Mouse (Mus musculus) hindbrain, embryonic 14.5 days (tissue): ENCODE measurements around the gene St6galnac5. TPM values are rescaled to one million over a fixed set of nuclear protein-coding genes. Genes with fewer than 3 reads are reported as not detected.

Experiments used
- ATAC-seq: fragments of 200-750 bp; cut with Nextera tagmentation; 2 replicates; pipeline ENCODE4 v1.8.0; 2017; ENCODE audit warnings: moderate number of reproducible peaks, mild to moderate bottlenecking, moderate TSS enrichment, moderate library complexity; ENCODE audit not compliant: low FRiP score
- DNase-seq: peaks from one replicate; pipeline ENCODE4 v3.0.0-alpha.2; 2015; ENCODE audit warnings: low spot score
- H3K27ac ChIP-seq: fragments of 300-500 bp; sonication (generic); 2 replicates; pipeline ENCODE4 v1.5.1; 2014; ENCODE audit warnings: mild to moderate bottlenecking, moderate library complexity
- H3K27me3 ChIP-seq: fragments of 300-500 bp; sonication (generic); 2 replicates; pipeline ENCODE4 v1.6.1; 2014; ENCODE audit warnings: mild to moderate bottlenecking, low read length, mixed read lengths; ENCODE audit not compliant: control insufficient read depth, insufficient read depth
- H3K36me3 ChIP-seq: fragments of 300-500 bp; sonication (generic); replicated peaks from 2 replicates; pipeline ENCODE4 v1.6.1; 2014; ENCODE audit not compliant: control insufficient read depth, insufficient read depth
- H3K4me1 ChIP-seq: fragments of 300-500 bp; sonication (generic); replicated peaks from 2 replicates; pipeline ENCODE4 v1.6.1; 2014; ENCODE audit warnings: antibody characterized with exemption, low read length, mixed read lengths; ENCODE audit not compliant: control insufficient read depth, insufficient read depth
- H3K4me2 ChIP-seq: fragments of 300-500 bp; sonication (generic); replicated peaks from 2 replicates; pipeline ENCODE4 v1.6.1; 2014; ENCODE audit warnings: mild to moderate bottlenecking, moderate library complexity
- H3K4me3 ChIP-seq: fragments of 300-500 bp; sonication (generic); replicated peaks from 2 replicates; pipeline ENCODE4 v1.5.1; 2014; ENCODE audit warnings: mild to moderate bottlenecking, low read length
- H3K9ac ChIP-seq: fragments of 300-500 bp; sonication (generic); 2 replicates; pipeline ENCODE4 v1.6.1; 2014
- H3K9me3 ChIP-seq: fragments of 300-500 bp; sonication (generic); 2 replicates; pipeline ENCODE4 v1.6.1; 2016; ENCODE audit warnings: low read length; ENCODE audit not compliant: control insufficient read depth
- WGBS: fragments of 180-500 bp; shearing (Covaris S2); extraction: QIAGEN DNeasy Blood & Tissue Kit; methylation state at CpG from one replicate; pipeline ENCODE4 v1.1.7; 2014; 5-methylcytosine and 5-hydroxymethylcytosine counted together
- polyA plus RNA-seq: library from polyadenylated mRNA; unstranded; fragments of >200 nt; fragmentation: Nextera tagmentation; extraction: Ambion mirVana; gene quantifications from 2 replicates; pipeline ENCODE4 v1.2.1, GENCODE M21; 2014

St6galnac5 gene
- polyA plus RNA-seq, 1 experiment from 2014 or later, result 17.5 TPM

DNA sequence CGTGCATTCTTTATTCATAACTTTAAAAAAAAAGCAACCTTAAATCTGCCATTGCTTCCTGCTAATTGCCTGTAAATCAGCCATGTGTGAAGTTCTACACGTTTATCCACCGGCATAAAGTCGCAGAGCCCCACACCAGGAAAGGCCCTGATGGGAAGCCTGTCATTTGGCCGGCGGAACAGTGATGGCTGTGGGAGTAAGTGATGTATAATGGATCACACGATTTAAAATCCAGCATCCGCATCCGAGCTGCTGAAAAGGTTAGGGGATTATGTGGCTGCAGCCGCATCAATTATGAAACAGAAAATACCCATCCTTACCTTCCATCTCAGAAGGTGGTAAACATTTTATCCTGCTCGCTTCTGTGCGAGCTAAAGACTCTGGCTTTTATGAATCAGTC is 110.0 kb downstream of the St6galnac5 start:
- DNase-seq, result no peak
- 44% methylated on average over 12 of the region's 12 CpGs for WGBS
- Histone ChIP-seq H3K27ac (peak overlapping the region; percentile 16; the same call in 1 of the 2 replicates), H3K4me2 (no peak overlapping the region), H3K4me3 (no peak overlapping the region), H3K27me3 (no peaks in the 10 kb centered on the region), H3K9me3 (no peaks in the 10 kb centered on the region), H3K36me3 (no peaks in the 10 kb centered on the region), H3K9ac (no peak overlapping the region), H3K4me1 (peaks cover 28% of the 10 kb centered on the region)
- ATAC-seq, result no peak

DNA sequence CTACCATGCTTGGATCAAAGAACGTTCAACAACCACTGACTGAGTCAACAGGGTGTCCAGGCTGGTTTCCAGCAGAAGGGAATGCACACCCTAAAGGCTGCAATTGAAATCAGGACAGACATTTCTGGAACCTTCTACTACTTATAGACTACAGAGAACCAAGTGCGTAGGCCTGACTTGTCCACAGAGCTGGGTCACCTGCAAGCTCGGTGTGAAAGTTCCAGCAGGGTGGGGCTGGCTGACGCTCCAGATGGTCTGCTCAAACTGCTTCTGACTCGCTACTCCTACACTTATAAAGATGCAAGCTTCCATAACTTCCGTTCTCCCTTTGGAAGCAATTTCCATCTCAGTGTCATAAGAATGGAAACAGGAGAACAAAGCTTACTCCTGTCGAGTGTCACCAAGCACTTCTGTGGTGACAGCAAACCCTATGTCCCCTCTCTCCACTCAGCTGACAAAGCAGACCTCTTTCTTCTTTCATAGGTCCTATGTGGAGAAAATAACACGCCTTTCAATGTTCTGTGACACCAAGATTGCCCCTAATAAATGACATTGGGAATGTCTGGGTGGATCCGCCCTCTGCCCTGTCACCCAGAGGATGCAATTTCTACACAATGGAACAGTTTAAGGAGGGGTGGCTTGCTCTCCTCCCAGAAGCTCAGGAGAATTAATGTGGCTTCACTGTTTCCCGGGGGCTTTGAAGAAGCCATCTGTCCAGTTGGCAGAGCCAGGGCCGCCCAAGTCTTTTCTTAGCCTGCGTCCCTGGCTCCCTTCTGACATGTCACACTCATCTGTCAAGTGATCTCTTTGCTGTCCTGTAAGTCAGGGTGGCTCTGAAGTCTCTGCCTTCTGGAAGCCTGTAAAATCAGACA is 114.2 kb downstream of the St6galnac5 start:
- Histone ChIP-seq H3K9me3 (no peaks in the 10 kb centered on the region), H3K27me3 (no peaks in the 10 kb centered on the region), H3K4me1 (peaks cover 19% of the 10 kb centered on the region; the same call in 1 of the 2 replicates), H3K9ac (no peak overlapping the region), H3K27ac (no peak overlapping the region), H3K36me3 (no peaks in the 10 kb centered on the region), H3K4me2 (no peak overlapping the region), H3K4me3 (no peak overlapping the region)
- no peak for ATAC-seq
- no peak for DNase-seq
- WGBS, result 44% methylated on average over 12 of the region's 12 CpGs

GRCm38 (mm10) chr3:152866035-152866965 is 115.7 kb downstream of the St6galnac5 start:
- Histone ChIP-seq H3K4me1 (0 out of 2 replicates have a peak, but pooled peaks cover 5% of the 10 kb centered on the region), H3K4me3 (no peak overlapping the region), H3K4me2 (peak overlapping the region; percentile 32), H3K27me3 (no peaks in the 10 kb centered on the region), H3K9ac (peak overlapping the region; percentile 33; the same call in 1 of the 2 replicates), H3K9me3 (no peaks in the 10 kb centered on the region), H3K27ac (peak overlapping the region; percentile 38), H3K36me3 (no peaks in the 10 kb centered on the region)
- DNase-seq (no peak), ATAC-seq (peak; percentile 72)
- WGBS, result 55% methylated on average over 22 of the region's 22 CpGs

GRCm38 (mm10) chr3:152861978-152862377 is 120.1 kb downstream of the St6galnac5 start:
- 60% methylated on average over 1 of the region's 1 CpGs for WGBS
- Histone ChIP-seq H3K4me1 (0 out of 2 replicates have a peak, but pooled peaks cover 5% of the 10 kb centered on the region), H3K9ac (no peak overlapping the region), H3K27me3 (no peaks in the 10 kb centered on the region), H3K36me3 (no peaks in the 10 kb centered on the region), H3K9me3 (no peaks in the 10 kb centered on the region), H3K4me3 (no peak overlapping the region), H3K4me2 (no peak overlapping the region), H3K27ac (no peak overlapping the region)
- no peak for ATAC-seq
- DNase-seq, result no peak

DNA sequence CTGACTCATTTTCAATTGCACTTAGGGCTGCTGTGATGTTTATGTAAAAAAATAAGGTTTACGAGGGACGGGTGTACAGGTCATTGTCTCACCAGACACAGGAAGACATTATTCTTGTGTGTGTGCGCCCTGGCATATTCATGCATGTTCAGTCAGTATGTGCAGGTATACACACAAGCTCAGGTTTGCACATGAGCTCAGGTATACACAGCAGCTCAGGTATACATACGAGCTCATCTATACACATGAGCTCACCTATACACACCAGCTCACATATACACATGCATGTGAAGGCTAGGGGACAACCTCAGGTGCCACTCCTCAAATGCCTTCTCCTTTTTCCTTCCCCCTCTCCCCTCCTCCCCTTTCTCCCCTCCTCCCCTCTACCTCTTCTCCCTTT is 120.6 kb downstream of the St6galnac5 start:
- DNase-seq, result no peak
- 93% methylated on average over 4 of the region's 4 CpGs for WGBS
- no peak for ATAC-seq

DNA sequence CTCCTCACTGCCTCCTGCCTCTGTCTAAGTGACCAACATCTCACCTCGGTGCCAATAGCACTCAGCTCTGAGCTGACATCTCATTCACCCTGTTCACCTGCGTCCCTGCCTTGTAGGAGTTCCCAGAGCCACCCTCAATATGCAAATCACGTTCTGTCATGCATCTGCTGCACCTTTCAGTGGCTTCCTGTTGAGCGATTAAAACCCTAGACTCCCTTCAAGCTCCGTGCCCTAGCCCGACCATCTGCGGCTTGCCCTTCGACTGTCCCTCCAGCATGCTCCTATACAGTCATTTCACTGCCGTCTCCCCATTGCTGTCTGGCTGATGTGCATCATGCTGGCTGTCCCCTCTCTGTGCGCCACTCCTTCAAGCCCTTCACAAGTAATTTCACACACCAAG is 126.0 kb downstream of the St6galnac5 start:
- Histone ChIP-seq H3K36me3 (no peaks in the 10 kb centered on the region), H3K27ac (peak overlapping the region; percentile 6; the same call in 1 of the 2 replicates), H3K27me3 (no peaks in the 10 kb centered on the region), H3K9ac (no peak overlapping the region), H3K4me1 (peaks cover 17% of the 10 kb centered on the region), H3K9me3 (no peaks in the 10 kb centered on the region), H3K4me2 (no peak overlapping the region), H3K4me3 (no peak overlapping the region)
- peak; percentile 66; the same call in 1 of the 2 replicates for ATAC-seq
- 40% methylated on average over 10 of the region's 10 CpGs for WGBS
- DNase-seq, result no peak

More for the DNA sequence above, 120.6 kb downstream of the St6galnac5 start:
- H3K4me2 ChIP-seq, result no peak overlapping the region
- no peaks in the 10 kb centered on the region for H3K9me3 ChIP-seq
- H3K36me3 ChIP-seq, result no peaks in the 10 kb centered on the region
- no peak overlapping the region for H3K9ac ChIP-seq
- 0 out of 2 replicates have a peak, but pooled peaks cover 5% of the 10 kb centered on the region for H3K4me1 ChIP-seq
- H3K4me3 ChIP-seq, result no peak overlapping the region
- H3K27me3 ChIP-seq, result no peaks in the 10 kb centered on the region
- no peak overlapping the region for H3K27ac ChIP-seq

DNA sequence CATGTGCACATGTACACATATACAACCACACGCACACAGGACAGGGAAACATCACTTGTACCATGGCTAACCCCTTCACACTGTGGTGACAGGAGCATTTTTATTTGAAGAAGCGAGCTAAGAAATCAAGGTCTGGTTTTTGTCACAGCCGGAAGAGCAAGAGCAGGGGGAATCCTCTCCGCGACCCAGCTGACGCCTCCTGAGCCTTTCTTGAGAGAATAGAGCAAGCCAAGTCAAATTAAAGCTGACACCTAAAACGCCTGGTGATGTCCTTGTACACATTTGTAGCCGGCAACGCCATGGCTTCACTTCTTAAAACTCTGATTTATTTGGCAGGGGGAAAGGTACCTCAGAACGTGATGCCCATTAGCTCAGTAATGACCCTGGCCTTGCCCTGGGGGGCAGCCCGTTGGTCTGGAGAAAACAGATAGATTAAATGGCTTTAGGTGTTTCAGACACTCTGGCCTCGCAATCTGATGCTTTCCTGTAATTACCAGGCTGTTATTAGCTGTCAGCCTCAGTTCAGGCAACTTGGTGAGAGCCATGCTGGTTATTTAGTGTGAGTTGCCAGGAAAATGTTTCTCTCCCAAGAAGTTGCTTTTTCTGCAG is 126.9 kb downstream of the St6galnac5 start:
- H3K4me2 ChIP-seq, result no peak overlapping the region
- H3K27me3 ChIP-seq, result no peaks in the 10 kb centered on the region
- no peak for DNase-seq
- H3K9me3 ChIP-seq, result no peaks in the 10 kb centered on the region
- no peak overlapping the region for H3K9ac ChIP-seq
- peaks cover 17% of the 10 kb centered on the region for H3K4me1 ChIP-seq
- H3K36me3 ChIP-seq, result no peaks in the 10 kb centered on the region
- no peak for ATAC-seq
- no peak overlapping the region for H3K4me3 ChIP-seq
- H3K27ac ChIP-seq, result peak overlapping the region; percentile 5; the same call in 1 of the 2 replicates
- 53% methylated on average over 12 of the region's 12 CpGs for WGBS

DNA sequence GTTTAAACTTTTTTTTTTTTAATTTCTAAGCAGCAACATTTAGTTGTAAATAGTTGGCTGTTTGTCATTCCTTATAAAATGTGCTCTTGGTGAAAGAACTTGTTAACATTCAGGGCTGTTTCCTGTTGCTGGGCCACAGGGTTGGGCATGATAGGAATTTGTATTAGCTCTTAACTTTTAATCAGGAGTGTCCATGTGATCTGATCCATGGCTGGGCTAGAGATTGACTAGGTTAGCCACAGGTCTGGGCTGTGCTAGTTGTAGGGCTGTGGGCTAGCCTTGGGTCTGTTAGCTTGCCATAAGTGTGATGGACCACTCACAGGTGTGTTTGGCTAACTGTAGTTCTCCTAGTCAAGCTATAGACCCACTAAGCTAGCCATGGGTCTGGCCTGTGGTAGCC is 138.1 kb downstream of the St6galnac5 start:
- Histone ChIP-seq H3K4me3 (no peak overlapping the region), H3K4me1 (peaks cover 5% of the 10 kb centered on the region; the same call in 1 of the 2 replicates), H3K36me3 (no peaks in the 10 kb centered on the region), H3K4me2 (no peak overlapping the region), H3K27ac (no peak overlapping the region), H3K9me3 (no peaks in the 10 kb centered on the region), H3K27me3 (no peaks in the 10 kb centered on the region), H3K9ac (no peak overlapping the region)
- ATAC-seq (no peak), DNase-seq (no peak)
